Mouse (Mus musculus) urinary bladder, postnatal 25 days (tissue): ENCODE data around the gene Slc30a1.

ENCODE experiments used
- DNase-seq: peaks from one replicate; pipeline ENCODE4 v3.0.0; 2022; ENCODE audit warnings: low spot score

Gene Slc30a1

GRCm38 (mm10) chr1:191945341-191945740 is 38.8 kb downstream of the Slc30a1 start:
- DNase-seq, result no peak

DNA sequence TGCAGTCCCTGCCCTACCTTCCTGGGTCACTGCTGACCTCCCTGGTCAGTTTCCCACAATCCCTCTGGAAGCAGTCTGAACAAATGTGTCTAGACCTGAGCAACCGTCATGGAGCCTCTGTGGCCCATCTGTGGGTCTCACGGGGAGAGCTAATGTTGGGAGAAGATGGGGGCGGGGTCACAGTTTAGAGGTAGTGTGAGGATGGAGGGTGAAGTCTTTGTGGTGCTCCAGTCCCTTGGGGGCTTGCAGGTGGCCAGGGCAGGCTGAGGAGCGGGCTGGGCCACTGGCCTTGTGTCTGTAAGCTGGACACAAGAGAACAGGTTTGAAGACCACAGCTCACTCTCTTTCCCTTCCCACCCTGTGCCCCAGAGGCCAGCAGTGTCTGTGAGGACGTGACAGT is 39.2 kb downstream of the Slc30a1 start:
- no peak for DNase-seq

DNA sequence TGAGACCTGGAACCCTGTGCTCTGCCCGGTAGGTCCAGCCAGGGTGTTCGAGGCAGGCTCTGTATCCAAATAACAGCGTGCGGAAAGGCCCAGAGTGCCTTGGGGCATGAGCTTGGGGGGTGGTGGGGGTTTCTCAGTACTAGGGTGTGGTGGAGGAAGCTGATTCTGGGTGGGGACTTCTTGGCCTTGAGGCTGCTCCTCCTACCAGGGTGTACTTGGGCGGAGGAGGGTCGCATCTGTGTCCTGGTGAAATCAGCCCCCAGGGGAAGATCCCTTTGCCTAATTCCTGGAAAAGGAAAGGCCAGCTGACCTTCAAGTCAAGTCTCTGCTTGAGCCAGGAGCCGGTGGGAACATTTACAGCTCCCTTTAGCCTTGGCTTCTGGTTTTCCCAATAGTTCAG is 39.7 kb downstream of the Slc30a1 start:
- no peak for DNase-seq

GRCm38 (mm10) chr1:191946835-191947234 is 40.3 kb downstream of the Slc30a1 start:
- DNase-seq, result no peak

DNA sequence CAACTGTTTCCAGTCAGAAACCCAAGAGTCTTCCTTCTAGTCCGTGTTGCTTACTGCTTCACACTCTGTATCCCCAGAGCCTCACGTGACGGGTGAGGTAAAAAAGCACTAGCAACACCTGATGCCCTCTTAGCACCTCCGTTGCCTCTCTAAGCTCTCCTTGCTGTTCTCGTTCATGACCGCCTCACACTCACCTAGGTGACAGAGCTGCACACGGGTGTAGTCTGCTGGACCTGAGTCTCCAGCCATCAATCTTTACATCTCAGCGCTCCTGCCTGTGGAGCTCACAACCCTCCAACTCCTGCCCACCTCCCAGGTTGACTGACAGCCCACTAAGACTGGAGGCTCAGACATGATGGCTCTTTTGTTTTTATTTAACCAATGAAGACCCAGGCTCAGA is 41.2 kb downstream of the Slc30a1 start:
- no peak for DNase-seq

- no peak for DNase-seq
These were observed 42.0 kb downstream of the Slc30a1 start for GRCm38 (mm10) chr1:191948600-191948999.

- no peak for DNase-seq
These were observed 44.0 kb downstream of the Slc30a1 start for GRCm38 (mm10) chr1:191950611-191951010.

GRCm38 (mm10) chr1:191952733-191953335 is 46.3 kb downstream of the Slc30a1 start:
- DNase-seq, result no peak

- no peak for DNase-seq
These were observed 48.5 kb downstream of the Slc30a1 start for GRCm38 (mm10) chr1:191955101-191955500.

DNA sequence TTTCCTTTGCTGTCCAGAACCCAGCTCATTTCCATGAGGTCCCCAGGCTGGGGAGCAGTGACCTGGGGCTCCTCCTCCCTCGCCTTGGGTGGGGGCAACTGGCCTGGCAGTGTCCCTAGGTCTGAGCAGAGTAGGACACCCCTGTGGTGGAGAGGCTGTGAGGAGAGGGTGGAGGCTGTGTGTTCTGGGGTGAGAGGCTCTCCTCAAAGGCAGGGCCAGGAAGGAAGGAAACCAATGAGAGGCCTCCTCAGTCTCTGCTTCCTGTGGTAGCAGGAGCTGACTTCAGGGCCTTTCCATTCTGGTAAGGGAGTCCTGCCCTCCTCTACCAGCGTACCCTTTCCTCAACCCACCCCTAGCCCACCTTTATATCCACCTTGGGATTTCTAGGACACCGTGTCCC is 49.7 kb downstream of the Slc30a1 start:
- no peak for DNase-seq

DNA sequence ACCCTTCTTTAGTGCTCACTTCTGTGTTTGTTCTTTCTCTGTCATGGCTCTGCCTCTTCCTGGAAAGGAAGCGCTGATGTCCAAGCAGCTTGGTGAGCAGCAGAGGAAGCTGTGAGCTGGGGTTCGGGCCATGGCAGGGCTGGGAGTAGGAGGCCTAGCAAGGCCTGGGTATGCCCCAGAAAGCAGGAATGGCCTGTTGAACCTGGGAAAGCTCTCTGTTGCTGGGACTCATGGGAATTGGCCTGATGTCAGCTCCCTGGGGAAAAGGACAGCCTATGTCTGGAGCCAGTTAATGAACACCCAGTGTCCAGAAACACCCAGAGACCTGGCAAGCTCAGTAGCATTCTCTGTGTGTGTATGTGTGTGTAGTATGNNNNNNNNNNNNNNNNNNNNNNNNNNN is 50.3 kb downstream of the Slc30a1 start:
- DNase-seq, result no peak

DNA sequence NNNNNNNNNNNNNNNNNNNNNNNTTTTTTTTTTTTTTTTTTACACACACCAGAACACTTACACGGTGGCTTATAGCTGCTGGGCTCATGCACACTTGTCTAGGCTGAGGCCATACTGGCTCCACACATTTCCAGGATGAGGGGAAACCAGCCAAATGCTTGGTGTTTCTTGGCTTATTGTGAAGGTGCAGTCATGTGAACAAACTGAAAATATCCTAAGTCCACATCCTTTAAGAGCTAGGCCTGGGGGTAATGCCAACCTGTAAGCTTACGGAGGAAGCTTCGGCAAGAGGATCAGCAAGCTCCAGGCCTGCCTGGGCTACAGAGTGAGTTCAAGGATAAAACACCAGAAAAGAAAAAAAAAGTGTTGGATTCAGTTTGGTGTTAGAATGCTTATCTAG is 50.8 kb downstream of the Slc30a1 start:
- no peak for DNase-seq

DNA sequence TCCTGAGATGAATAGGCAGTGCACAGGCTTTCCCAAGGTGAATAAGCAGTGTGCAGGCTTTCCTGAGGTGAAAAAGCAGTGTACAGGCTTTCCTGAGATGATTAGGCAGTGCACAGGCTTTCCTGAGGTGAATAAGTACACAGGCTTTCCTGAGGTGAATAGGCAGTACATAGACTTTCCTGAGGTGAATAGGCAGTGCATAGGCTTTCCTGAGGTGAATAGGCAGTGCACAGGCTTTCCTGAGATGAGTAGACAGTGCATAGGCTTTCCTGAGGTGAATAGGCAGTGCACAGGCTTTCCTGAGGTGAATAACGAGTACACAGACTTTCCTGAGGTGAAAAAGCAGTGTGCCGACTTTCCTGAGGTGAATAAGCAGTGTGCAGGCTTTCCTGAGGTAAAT is 54.4 kb downstream of the Slc30a1 start:
- no peak for DNase-seq
